Mouse (Mus musculus): ENCODE measurements around the gene Chrnb2. TPM values are rescaled to one million over a fixed set of nuclear protein-coding genes. Genes with fewer than 3 reads are reported as not detected.

Gene Chrnb2
- total and polyA plus RNA-seq, 3 experiments, result 1.6 to 4.0 TPM; not detected in 1

DNA sequence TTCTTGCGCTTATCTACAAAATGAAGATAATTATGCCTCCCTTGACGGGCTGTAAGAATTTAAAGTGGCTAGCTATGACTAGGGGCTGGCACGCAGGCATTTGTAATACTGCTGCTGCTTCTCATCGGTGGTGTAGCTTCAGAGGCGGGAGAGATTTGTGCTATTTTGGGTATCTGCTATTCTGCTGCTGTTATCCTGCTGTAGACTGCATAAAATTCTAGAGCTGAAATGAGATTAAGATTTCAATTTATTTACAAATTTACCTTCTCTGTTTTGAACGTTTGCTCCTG, 48.5 kb downstream of the Chrnb2 start:
- Histone ChIP-seq H3K4me1 (ENCODE audit: control insufficient read depth in 1 of 2, insufficient read depth in 2 of 2, low read length in 2 of 2) (peaks cover 0 to 5% of the 10 kb centered on the region in 2 experiments; a peak in 3 of 4 replicates), H3K27me3 (ENCODE audit: control insufficient read depth in 1 of 2, insufficient read depth in 2 of 2, low read length in 2 of 2) (peaks cover 6 to 10% of the 10 kb centered on the region in 2 experiments), H3K27ac (ENCODE audit: control insufficient read depth, low read depth, low read length) (no peak overlapping the region), H3K79me2 (ENCODE audit: control insufficient read depth, insufficient read depth, low read length, poor library complexity) (peaks cover 30% of the 10 kb centered on the region), H3K9me3 (replicated peaks; ENCODE audit: insufficient read depth, low read length) (no peaks in the 10 kb centered on the region), H3K36me3 (ENCODE audit: control insufficient read depth in 1 of 2, insufficient read depth in 2 of 2, low read length in 2 of 2) (peaks cover 0 to 4% of the 10 kb centered on the region in 2 experiments; a peak in 2 of 4 replicates), H3K9ac (ENCODE audit: control insufficient read depth, low read depth, low read length, poor library complexity, severe bottlenecking) (peak overlapping the region; percentile 78), H3K4me3 (ENCODE audit: control insufficient read depth in 1 of 2, insufficient read depth in 1 of 2, low read depth in 2 of 2, low read length in 2 of 2) (peak overlapping the region; percentile 82 to 83)
- TF ChIP-seq EP300 (IDR thresholded peaks at IDR 0.05; ENCODE audit: low read depth in 1 of 2, low read length in 2 of 2) (peak in 1 of 2 experiments; percentile 45; a peak in 1 of 4 replicates), POLR2AphosphoS2 (IDR thresholded peaks at IDR 0.05; ENCODE audit: low read length) (no peak), HCFC1 (IDR thresholded peaks at IDR 0.05; ENCODE audit: low read depth, low read length) (0 out of 2 replicates have a peak, but pooled peaks have one; percentile 27), UBTF (IDR thresholded peaks at IDR 0.05; ENCODE audit: borderline replicate concordance, insufficient read depth, low read depth, low read length) (no peak), ETS1 (IDR thresholded peaks at IDR 0.05; ENCODE audit: low read depth, low read length) (no peak), MYC (IDR thresholded peaks at IDR 0.05; ENCODE audit: low read depth, low read length) (no peak), RCOR1 (IDR thresholded peaks at IDR 0.05; ENCODE audit: low read depth, low read length) (no peak), SMC3 (IDR thresholded peaks at IDR 0.05; ENCODE audit: low read depth, low read length) (no peak), CHD1 (IDR thresholded peaks at IDR 0.05; ENCODE audit: low read depth, low read length) (0 out of 2 replicates have a peak, but pooled peaks have one; percentile 28), ZMIZ1 (IDR thresholded peaks at IDR 0.05; ENCODE audit: low read depth, low read length) (no peak), GATA1 (IDR thresholded peaks at IDR 0.05; ENCODE audit: low read depth, low read length) (peak; percentile 46), MAX (IDR thresholded peaks at IDR 0.05; ENCODE audit: low read length) (0 out of 2 replicates have a peak, but pooled peaks have one; percentile 33), GABPA (IDR thresholded peaks at IDR 0.05; ENCODE audit: low read depth, low read length) (no peak), NRF1 (IDR thresholded peaks at IDR 0.05; ENCODE audit: insufficient read depth, low read depth, low read length, poor library complexity, severe bottlenecking) (0 out of 2 replicates have a peak, but pooled peaks have one; percentile 13)
- DNase-seq (ENCODE audit: low read depth, low spot score), result no peak

DNA sequence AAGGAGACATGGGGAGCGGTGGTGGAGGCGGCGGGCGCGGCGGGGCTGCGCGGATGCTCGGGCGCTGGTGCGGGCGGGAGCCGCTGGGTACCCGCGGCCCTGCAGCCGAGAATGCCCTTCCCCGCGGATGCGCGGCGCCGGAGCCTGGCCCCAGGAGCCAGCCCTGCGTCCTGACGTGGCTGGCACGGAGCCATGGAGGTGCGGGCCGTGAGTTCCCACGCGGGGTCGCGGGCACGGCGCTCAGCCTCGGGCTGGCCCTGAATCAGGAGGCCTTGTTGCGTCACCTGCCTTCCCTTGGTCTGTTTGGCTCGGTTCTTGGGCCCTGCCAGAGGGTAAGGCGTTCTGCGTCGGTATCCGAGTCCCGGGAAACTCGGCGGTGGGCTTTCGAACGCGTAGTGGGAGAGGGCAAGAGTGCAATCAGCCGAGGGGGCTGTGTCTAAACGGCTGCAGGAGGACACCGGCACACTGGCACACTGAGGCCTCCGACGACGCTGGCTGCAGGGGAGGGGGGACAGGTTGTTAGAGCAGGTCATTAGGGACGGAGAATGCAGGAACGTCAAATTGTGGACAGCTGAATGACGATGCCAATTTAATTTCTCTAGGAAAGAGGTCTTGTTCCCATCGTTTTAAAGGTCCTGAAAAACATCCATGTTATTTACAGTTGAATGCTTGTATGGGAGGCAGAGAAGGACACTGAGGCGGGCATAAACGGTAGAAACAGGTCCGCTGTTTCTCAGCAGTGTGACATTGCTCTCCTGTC, 49.0 kb downstream of the Chrnb2 start:
- Histone ChIP-seq H3K36me3 (ENCODE audit: control insufficient read depth in 1 of 2, insufficient read depth in 2 of 2, low read length in 2 of 2) (peaks cover 0 to 4% of the 10 kb centered on the region in 2 experiments; a peak in 2 of 4 replicates), H3K27ac (ENCODE audit: control insufficient read depth, low read depth, low read length) (no peak overlapping the region), H3K27me3 (ENCODE audit: control insufficient read depth in 1 of 2, insufficient read depth in 2 of 2, low read length in 2 of 2) (peaks cover 10 to 11% of the 10 kb centered on the region in 2 experiments), H3K9ac (ENCODE audit: control insufficient read depth, low read depth, low read length, poor library complexity, severe bottlenecking) (peak overlapping the region; percentile 78), H3K9me3 (replicated peaks; ENCODE audit: insufficient read depth, low read length) (no peaks in the 10 kb centered on the region), H3K79me2 (ENCODE audit: control insufficient read depth, insufficient read depth, low read length, poor library complexity) (peaks cover 28% of the 10 kb centered on the region), H3K4me1 (ENCODE audit: control insufficient read depth in 1 of 2, insufficient read depth in 2 of 2, low read length in 2 of 2) (peaks cover 0 to 5% of the 10 kb centered on the region in 2 experiments; a peak in 3 of 4 replicates), H3K4me3 (ENCODE audit: control insufficient read depth in 1 of 2, insufficient read depth in 1 of 2, low read depth in 2 of 2, low read length in 2 of 2) (peak overlapping the region; percentile 82 to 83)
- peak; percentile 65 for DNase-seq (ENCODE audit: low read depth, low spot score)
- 0 out of 2 replicates have a peak, but pooled peaks have one; percentile 6 for TF ChIP-seq UBTF (IDR thresholded peaks at IDR 0.05; ENCODE audit: borderline replicate concordance, insufficient read depth, low read depth, low read length)
- TF ChIP-seq SMC3 (IDR thresholded peaks at IDR 0.05; ENCODE audit: low read depth, low read length), result no peak
- TF ChIP-seq SIN3A (IDR thresholded peaks at IDR 0.05; ENCODE audit: low read length), result peak; percentile 75
- 0 out of 2 replicates have a peak, but pooled peaks have one; percentile 35 for TF ChIP-seq ETS1 (IDR thresholded peaks at IDR 0.05; ENCODE audit: low read depth, low read length)
- no peak for TF ChIP-seq MAX (IDR thresholded peaks at IDR 0.05; ENCODE audit: low read length)
- peak; percentile 53; the same call in 1 of the 2 replicates for TF ChIP-seq CHD1 (IDR thresholded peaks at IDR 0.05; ENCODE audit: low read depth, low read length)
- no peak for TF ChIP-seq CHD2 (IDR thresholded peaks at IDR 0.05; ENCODE audit: low read length)
